Mouse (Mus musculus): ENCODE measurements around the gene Mpo. TPM values are rescaled to one million over a fixed set of nuclear protein-coding genes. Genes with fewer than 3 reads are reported as not detected.

The Mpo gene
- polyA plus RNA-seq (2017; shearing (Covaris generic)): not detected

GRCm38 (mm10) chr11:87793460-87793859 is at the start of gene Mpo:
Mpo (plus strand) TSS chr11:87793581.

GRCm38 (mm10) chr11:87760301-87761081 is 32.9 kb upstream of the Mpo start, which contains the start of gene Tspoap1:
Tspoap1 (plus strand) TSS chr11:87760541.

GRCm38 (mm10) chr11:87828239-87828900 is 35.0 kb downstream of the Mpo start, which contains the start of gene Lpo:
Lpo (minus strand) TSS chr11:87828289.

GRCm38 (mm10) chr11:87852690-87853596 is 59.6 kb downstream of the Mpo start, which contains the start of gene Mks1:
Mks1 (plus strand) TSS chr11:87853215.

Other genes with a start within 250 kb of the Mpo start
- gene Gm11492, start 226.9 kb upstream of the Mpo start, polyA plus RNA-seq (2017; shearing (Covaris generic)): not detected
- 2.0 TPM for gene Sept4, start 224.7 kb upstream of the Mpo start, polyA plus RNA-seq (2017; shearing (Covaris generic))
- gene Mtmr4, start 201.4 kb upstream of the Mpo start, polyA plus RNA-seq (2017; shearing (Covaris generic)): 39.5 TPM
- not detected for gene Hsf5, start 176.4 kb upstream of the Mpo start, polyA plus RNA-seq (2017; shearing (Covaris generic))
- 35.5 TPM for gene Rnf43, start 130.9 kb upstream of the Mpo start, polyA plus RNA-seq (2017; shearing (Covaris generic))
- gene Supt4a, start 56.0 kb upstream of the Mpo start, polyA plus RNA-seq (2017; shearing (Covaris generic)): 471 TPM
- gene Tspoap1, start 33.0 kb upstream of the Mpo start, polyA plus RNA-seq (2017; shearing (Covaris generic)): 6.2 TPM
- gene Lpo, start 34.7 kb downstream of the Mpo start, polyA plus RNA-seq (2017; shearing (Covaris generic)): not detected
- 18.1 TPM for gene Mks1, start 59.6 kb downstream of the Mpo start, polyA plus RNA-seq (2017; shearing (Covaris generic))
- not detected for gene Epx, start 82.0 kb downstream of the Mpo start, polyA plus RNA-seq (2017; shearing (Covaris generic))
- gene Olfr462, start 98.7 kb downstream of the Mpo start, polyA plus RNA-seq (2017; shearing (Covaris generic)): not detected
- not detected for gene Olfr463, start 103.8 kb downstream of the Mpo start, polyA plus RNA-seq (2017; shearing (Covaris generic))
- not detected for gene Olfr464, start 127.4 kb downstream of the Mpo start, polyA plus RNA-seq (2017; shearing (Covaris generic))
- 5.5 TPM for gene Dynll2, start 194.0 kb downstream of the Mpo start, polyA plus RNA-seq (2017; shearing (Covaris generic))

Data from CD4-positive, CD25-positive, alpha-beta regulatory T cell, adult 9 weeks (primary cell).